Mouse (Mus musculus) lung, adult 2 months (tissue): Measurements from ENCODE around the gene Zmpste24.

Experiments
- CTCF ChIP-seq: fragments of 200-500 bp; IDR thresholded peaks from 2 replicates; pipeline ENCODE4 v1.5.1; 2011; ENCODE audit warnings: mild to moderate bottlenecking, low read length, control low read depth; ENCODE audit not compliant: insufficient read depth
- POLR2A ChIP-seq: fragments of 200-500 bp; IDR thresholded peaks from 2 replicates; pipeline ENCODE4 v1.6.1; 2011; ENCODE audit warnings: low read depth, mild to moderate bottlenecking, control low read depth, low read length, borderline replicate concordance; ENCODE audit errors: extremely low read depth

DNA sequence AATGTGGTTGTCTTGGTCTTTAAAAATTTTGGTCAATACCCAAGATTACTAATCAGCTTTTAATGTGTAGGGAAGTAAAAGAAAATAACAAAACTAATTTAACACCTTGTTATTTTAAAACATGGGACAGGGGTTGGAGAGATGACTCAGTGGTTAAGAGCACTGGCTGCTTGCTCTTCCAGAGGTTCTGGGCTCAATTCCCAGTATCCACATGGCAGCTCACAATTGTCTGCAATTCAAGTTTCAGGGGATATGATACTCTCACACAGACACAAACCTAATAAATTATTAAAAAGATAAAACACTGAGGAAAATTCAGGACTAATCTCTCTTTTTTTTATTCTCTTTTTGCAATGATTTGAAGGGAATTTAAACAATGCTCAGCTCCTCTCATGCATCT is 13.5 kb downstream of the Zmpste24 start:
- TF ChIP-seq CTCF: no peak
- TF ChIP-seq POLR2A: no peak
